Mouse (Mus musculus) midbrain, embryonic 15.5 days (tissue): Measurements from ENCODE around the gene Ip6k2. TPM values are rescaled to one million over a fixed set of nuclear protein-coding genes. Genes with fewer than 3 reads are reported as not detected.

ENCODE experiments used
- ATAC-seq: fragments of 200-750 bp; cut with Nextera tagmentation; replicated peaks from 2 replicates; pipeline ENCODE4 v1.8.0; 2017; ENCODE audit warnings: moderate TSS enrichment
- H3K27ac ChIP-seq: fragments of 300-500 bp; sonication (generic); 2 replicates; pipeline ENCODE4 v1.5.1; 2015; ENCODE audit warnings: mild to moderate bottlenecking, inconsistent platforms
- H3K27me3 ChIP-seq: fragments of 300-500 bp; sonication (generic); replicated peaks from 2 replicates; pipeline ENCODE4 v1.6.1; 2015; ENCODE audit warnings: inconsistent platforms
- H3K36me3 ChIP-seq: fragments of 300-500 bp; sonication (generic); replicated peaks from 2 replicates; pipeline ENCODE4 v1.6.1; 2015; ENCODE audit warnings: inconsistent platforms
- H3K4me1 ChIP-seq: fragments of 300-500 bp; sonication (generic); 2 replicates; pipeline ENCODE4 v1.6.1; 2015; ENCODE audit warnings: inconsistent platforms
- H3K4me2 ChIP-seq: fragments of 300-500 bp; sonication (generic); 2 replicates; pipeline ENCODE4 v1.6.1; 2015; ENCODE audit warnings: inconsistent platforms, mild to moderate bottlenecking, moderate library complexity
- H3K4me3 ChIP-seq: fragments of 300-500 bp; sonication (generic); 2 replicates; pipeline ENCODE4 v1.5.1; 2015; ENCODE audit warnings: mild to moderate bottlenecking, inconsistent platforms
- H3K9ac ChIP-seq: fragments of 300-500 bp; sonication (generic); 2 replicates; pipeline ENCODE4 v1.6.1; 2015; ENCODE audit warnings: mild to moderate bottlenecking, inconsistent platforms
- H3K9me3 ChIP-seq: fragments of 300-500 bp; sonication (generic); 2 replicates; pipeline ENCODE4 v1.6.1; 2016; ENCODE audit warnings: inconsistent platforms
- WGBS: fragments of 180-500 bp; shearing (Covaris S2); methylation state at CpG from one replicate; pipeline ENCODE4 v1.1.7; 2015; ENCODE audit warnings: mixed read lengths; 5-methylcytosine and 5-hydroxymethylcytosine counted together
- polyA plus RNA-seq: library from polyadenylated mRNA; unstranded; fragments of >200 nt; fragmentation: Nextera tagmentation; extraction: Ambion mirVana; gene quantifications from 2 replicates; pipeline ENCODE4 v1.2.1, GENCODE M21; 2015

Ip6k2 gene
- polyA plus RNA-seq, result 230 and 239 TPM in 2 replicates

DNA sequence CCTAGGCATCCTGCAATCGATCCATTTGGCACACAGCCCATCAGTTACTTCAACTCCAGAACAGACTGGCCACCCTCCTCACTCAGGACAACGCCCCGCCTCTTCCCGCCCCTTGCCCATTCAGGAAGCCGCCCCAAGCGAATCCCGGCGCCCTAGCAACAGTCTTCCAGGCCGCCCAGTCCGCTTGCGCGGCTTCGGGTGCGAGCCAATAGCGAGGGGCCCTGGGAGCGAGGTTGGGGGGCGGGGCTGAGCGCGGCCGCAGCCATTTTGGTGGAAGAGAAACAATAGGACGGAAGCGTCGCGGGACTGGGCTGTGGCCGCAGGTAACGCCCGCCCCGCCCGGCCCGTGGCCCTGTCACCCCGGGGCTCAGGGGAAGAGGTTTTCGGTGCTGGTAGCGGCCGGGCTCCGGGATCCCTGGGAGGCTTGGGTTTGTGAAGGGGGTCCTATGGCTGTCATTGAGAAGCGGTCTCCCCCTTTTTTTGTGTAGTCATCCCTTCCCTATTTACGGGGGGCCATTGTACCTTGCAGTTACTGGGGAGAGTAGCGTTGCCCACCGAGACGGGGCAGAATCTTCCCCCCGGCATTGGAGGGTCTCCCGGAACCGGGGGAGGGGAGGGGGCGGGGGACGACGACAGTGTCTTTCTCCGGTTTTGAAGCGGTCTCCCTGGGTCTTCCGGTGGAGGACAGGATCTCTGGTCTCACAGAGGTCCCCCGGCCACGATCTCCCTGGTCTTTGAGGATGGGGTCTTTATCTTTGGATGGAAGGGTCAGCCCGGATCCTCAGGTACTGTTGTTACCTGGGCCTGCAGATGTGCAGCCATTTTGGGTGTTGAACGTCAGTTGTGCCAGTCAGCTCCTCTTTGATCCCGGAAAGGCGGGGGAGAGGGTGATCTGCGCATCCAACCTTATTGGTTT is at the start of gene Ip6k2:
Gene Ip6k2, plus strand, starts transcription at position 249 of the 916 bp plus-strand sequence.
- WGBS, result under 1% methylated on average over 55 of the region's 56 CpGs
- Histone ChIP-seq H3K9me3 (no peaks in the 10 kb centered on the region), H3K9ac (peak within 1 kb of the TSS; percentile 98), H3K4me3 (peak within 1 kb of the TSS; percentile 88), H3K36me3 (no peaks in the 10 kb centered on the region), H3K4me1 (peaks cover 46% of the 10 kb centered on the region), H3K27ac (peak within 1 kb of the TSS; percentile 96), H3K27me3 (no peaks in the 10 kb centered on the region), H3K4me2 (peak within 1 kb of the TSS; percentile 72)
- ATAC-seq, result peak; percentile 98

DNA sequence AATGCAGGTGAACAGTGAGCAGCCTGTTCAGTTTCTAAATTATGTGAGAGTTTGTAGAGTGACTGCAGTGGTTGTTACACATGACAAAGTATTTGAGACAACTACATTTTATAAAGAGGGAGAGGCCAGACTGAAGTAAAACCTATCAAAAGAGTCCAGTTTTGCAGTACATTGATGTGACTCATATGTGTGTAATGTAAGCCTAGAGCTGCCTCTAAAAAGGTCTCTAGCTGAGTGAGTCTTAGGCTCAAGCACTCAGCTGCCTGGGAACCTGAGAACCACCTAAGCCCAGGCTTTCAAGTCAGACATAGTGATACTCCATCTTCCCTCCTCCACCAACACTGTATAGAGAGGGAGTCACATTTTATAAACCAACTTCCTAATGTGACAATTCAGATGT is 49.0 kb upstream of the Ip6k2 start:
- no peak for ATAC-seq
- Histone ChIP-seq H3K36me3 (peaks cover 25% of the 10 kb centered on the region; the same call in 1 of the 2 replicates), H3K27ac (no peak overlapping the region), H3K27me3 (no peaks in the 10 kb centered on the region), H3K9ac (no peak overlapping the region), H3K9me3 (no peaks in the 10 kb centered on the region), H3K4me2 (no peak overlapping the region), H3K4me3 (no peak overlapping the region), H3K4me1 (no peaks in the 10 kb centered on the region)

DNA sequence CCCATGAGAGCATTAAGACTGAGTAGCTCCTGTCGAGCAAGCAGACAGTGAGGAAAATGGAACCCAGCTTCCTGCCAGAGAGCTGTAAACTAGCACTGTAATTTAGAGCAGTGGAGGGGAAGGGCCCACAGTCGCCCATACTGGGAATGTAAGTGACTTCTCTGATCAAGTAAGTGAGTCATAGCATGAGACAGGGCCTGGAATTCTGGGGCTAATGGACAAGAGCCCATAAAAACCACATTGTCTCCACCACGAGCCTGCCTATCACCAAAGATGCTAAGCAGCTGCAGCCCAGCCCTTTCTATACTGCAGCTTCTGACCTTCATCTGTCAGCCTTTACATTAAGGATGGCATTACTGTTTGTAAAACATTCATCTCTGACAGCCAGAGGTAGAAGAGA is 44.4 kb upstream of the Ip6k2 start:
- no peaks in the 10 kb centered on the region for H3K9me3 ChIP-seq
- H3K9ac ChIP-seq, result no peak overlapping the region
- no peak overlapping the region for H3K4me3 ChIP-seq
- no peak overlapping the region for H3K4me2 ChIP-seq
- no peak overlapping the region for H3K27ac ChIP-seq
- WGBS, result 50% methylated on average over 3 of the region's 3 CpGs
- H3K36me3 ChIP-seq, result peaks cover 39% of the 10 kb centered on the region
- H3K4me1 ChIP-seq, result no peaks in the 10 kb centered on the region
- ATAC-seq, result no peak
- H3K27me3 ChIP-seq, result no peaks in the 10 kb centered on the region

DNA sequence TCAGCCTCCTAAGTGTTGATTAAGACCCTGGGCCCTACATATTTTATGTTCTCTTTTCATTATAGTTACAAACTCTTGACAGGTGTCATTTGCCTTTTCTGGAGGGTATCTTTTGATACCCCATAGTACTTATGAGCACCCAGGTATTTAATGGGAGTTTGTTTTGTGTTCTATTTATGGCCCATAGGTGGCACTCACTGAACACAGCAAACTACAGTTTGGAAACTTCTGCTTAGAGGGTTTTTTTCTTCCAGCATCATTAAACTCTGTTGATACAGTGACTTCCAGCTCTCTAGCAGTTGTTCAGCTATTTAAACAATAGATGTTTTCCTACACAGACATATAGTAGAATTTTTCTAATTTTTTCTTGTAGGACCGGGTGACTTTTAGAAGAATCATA is 43.5 kb upstream of the Ip6k2 start:
- no peak overlapping the region for H3K4me2 ChIP-seq
- no peak overlapping the region for H3K4me3 ChIP-seq
- WGBS, result 92% methylated on average over 1 of the region's 1 CpGs
- ATAC-seq, result no peak
- H3K4me1 ChIP-seq, result no peaks in the 10 kb centered on the region
- no peaks in the 10 kb centered on the region for H3K9me3 ChIP-seq
- H3K27ac ChIP-seq, result no peak overlapping the region
- no peak overlapping the region for H3K9ac ChIP-seq
- no peaks in the 10 kb centered on the region for H3K27me3 ChIP-seq
- H3K36me3 ChIP-seq, result peaks cover 35% of the 10 kb centered on the region

DNA sequence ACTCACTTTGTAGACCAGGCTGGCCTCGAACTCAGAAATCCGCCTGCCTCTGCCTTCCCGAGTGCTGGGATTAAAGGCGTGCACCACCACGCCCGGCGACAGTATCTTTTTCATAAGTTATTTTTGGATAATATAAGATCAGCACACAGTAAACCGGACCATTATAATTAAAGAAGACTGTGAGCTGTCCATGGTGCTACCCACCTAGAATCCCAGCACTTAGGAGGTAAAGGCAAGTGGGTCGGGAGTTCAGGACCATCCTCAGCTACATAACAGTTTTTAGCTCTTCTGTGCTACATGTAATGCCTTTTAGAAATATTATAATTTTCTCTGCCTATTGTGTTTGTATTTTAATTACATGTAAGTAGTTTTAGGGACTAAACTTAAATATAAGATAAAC is 41.5 kb upstream of the Ip6k2 start:
- Histone ChIP-seq H3K9me3 (no peaks in the 10 kb centered on the region), H3K4me3 (no peak overlapping the region), H3K4me2 (no peak overlapping the region), H3K9ac (no peak overlapping the region), H3K27ac (no peak overlapping the region), H3K4me1 (no peaks in the 10 kb centered on the region), H3K27me3 (no peaks in the 10 kb centered on the region), H3K36me3 (peaks cover 28% of the 10 kb centered on the region)
- no peak for ATAC-seq
- 91% methylated on average over 9 of the region's 9 CpGs for WGBS

DNA sequence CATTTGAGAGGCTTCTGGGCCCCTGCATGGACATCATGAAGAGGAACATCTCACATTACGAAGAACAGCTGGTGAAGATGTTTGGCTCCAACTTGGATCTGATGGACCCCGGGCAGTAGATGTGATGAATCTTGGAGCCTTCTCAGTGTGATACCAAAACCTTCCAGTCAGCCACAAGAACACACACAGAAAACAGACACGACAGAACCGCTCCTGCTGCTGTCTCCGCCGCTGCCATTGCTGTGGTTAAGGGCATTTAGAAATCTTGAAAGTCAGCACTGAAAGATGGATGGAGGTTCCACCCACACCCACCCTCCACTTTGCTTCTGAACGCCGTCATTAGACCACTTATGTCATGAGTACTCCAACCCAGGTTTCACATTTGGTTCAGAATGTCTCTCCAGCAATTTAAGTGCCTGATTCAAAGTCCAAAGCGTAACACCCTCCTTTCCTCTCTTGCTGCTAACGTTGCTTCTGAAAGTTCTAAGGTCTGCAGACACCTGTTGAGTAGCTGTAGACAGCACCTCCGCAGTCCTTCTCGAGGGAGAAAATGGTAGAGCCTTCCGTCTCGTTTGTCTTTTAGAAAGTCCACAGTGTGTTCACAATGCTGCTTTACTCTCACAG is 36.6 kb upstream of the Ip6k2 start:
- H3K4me3 ChIP-seq, result no peak overlapping the region
- no peak overlapping the region for H3K4me2 ChIP-seq
- H3K27ac ChIP-seq, result no peak overlapping the region
- H3K4me1 ChIP-seq, result no peaks in the 10 kb centered on the region
- peaks cover 24% of the 10 kb centered on the region for H3K36me3 ChIP-seq
- WGBS, result 93% methylated on average over 14 of the region's 14 CpGs
- H3K9ac ChIP-seq, result no peak overlapping the region
- H3K9me3 ChIP-seq, result no peaks in the 10 kb centered on the region
- no peak for ATAC-seq
- no peaks in the 10 kb centered on the region for H3K27me3 ChIP-seq

DNA sequence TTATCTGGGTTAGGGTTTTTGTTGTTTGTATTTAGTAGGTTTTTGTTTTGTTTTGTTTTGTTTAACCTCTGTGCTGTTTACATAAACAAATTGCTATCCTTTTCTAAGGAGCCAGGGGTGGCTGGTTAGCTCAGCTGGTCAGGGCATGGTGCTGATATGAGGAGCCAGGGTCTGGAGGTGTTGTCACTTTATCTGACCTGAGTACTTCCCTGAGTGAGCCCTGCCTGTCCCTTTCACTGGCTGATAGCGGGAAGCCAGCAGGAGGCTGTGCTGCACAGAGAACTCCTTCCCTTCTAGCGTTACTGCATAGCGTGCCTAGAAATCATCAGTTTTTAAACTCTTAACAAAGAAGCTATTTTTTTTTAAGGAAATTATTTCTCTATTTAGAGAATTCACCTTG is 35.9 kb upstream of the Ip6k2 start:
- ATAC-seq, result no peak
- no peaks in the 10 kb centered on the region for H3K27me3 ChIP-seq
- H3K36me3 ChIP-seq, result peaks cover 20% of the 10 kb centered on the region
- no peak overlapping the region for H3K27ac ChIP-seq
- WGBS, result 82% methylated on average over 3 of the region's 3 CpGs
- H3K4me3 ChIP-seq, result no peak overlapping the region
- no peak overlapping the region for H3K9ac ChIP-seq
- H3K4me1 ChIP-seq, result no peaks in the 10 kb centered on the region
- H3K9me3 ChIP-seq, result no peaks in the 10 kb centered on the region
- H3K4me2 ChIP-seq, result no peak overlapping the region

DNA sequence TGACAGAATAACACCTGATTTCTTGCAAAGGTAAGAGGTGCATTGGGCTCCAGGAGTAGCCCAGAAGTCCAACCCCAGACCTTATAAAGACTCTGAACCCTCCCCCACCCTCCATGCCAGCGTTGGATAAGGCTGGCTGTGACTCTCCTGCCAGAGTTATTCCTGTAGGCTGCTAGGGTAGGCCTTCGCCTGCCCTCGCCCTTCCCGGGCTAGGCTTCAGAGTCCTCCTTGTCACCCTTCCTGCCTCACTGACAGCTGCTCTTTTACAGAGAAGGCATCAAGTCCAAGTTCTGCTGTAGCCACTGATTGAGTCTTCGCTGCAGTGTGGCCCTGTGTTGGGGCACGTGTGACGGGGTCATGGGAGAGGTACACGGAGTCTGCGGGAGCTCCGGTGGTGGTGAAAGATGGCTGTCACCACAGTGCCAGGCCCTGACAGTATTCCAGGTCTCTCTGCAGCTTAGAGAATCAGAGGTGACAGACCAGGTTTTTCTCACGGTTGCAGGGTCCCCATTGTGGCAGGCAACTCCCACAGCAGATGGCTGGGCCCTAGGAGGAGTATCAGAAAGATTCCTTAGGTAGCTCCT is 34.9 kb upstream of the Ip6k2 start:
- H3K27me3 ChIP-seq, result no peaks in the 10 kb centered on the region
- H3K27ac ChIP-seq, result 0 out of 2 replicates have a peak overlapping the region, but pooled peaks have one; percentile 5
- H3K4me3 ChIP-seq, result no peak overlapping the region
- no peaks in the 10 kb centered on the region for H3K4me1 ChIP-seq
- WGBS, result 65% methylated on average over 11 of the region's 11 CpGs
- no peaks in the 10 kb centered on the region for H3K9me3 ChIP-seq
- H3K4me2 ChIP-seq, result no peak overlapping the region
- ATAC-seq, result no peak
- H3K9ac ChIP-seq, result no peak overlapping the region
- H3K36me3 ChIP-seq, result peaks cover 13% of the 10 kb centered on the region

DNA sequence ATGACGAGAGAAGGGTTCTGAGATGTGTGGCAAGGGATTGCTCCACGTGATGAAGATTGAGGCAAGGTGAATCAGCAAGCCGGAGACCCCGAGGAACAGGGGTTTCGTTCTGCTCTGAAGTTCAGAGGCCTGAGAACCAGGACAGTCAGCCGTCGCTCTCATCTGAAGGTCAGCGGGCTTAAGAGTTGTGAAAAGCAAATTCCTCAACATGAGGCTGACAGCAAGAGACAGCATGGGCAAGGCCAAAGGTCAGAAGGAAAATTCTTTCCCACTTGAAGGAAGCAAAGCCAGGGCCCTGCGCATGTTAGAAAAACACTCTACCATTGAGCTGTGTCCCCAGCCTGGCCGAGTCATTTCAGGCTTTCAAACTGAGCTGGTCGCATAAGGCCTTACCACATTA is 33.0 kb upstream of the Ip6k2 start:
- Histone ChIP-seq H3K9me3 (no peaks in the 10 kb centered on the region), H3K27ac (no peak overlapping the region), H3K9ac (no peak overlapping the region), H3K4me2 (no peak overlapping the region), H3K4me1 (no peaks in the 10 kb centered on the region), H3K27me3 (no peaks in the 10 kb centered on the region), H3K36me3 (peaks cover 5% of the 10 kb centered on the region; the same call in 1 of the 2 replicates), H3K4me3 (no peak overlapping the region)
- no peak for ATAC-seq
- 87% methylated on average over 11 of the region's 11 CpGs for WGBS

DNA sequence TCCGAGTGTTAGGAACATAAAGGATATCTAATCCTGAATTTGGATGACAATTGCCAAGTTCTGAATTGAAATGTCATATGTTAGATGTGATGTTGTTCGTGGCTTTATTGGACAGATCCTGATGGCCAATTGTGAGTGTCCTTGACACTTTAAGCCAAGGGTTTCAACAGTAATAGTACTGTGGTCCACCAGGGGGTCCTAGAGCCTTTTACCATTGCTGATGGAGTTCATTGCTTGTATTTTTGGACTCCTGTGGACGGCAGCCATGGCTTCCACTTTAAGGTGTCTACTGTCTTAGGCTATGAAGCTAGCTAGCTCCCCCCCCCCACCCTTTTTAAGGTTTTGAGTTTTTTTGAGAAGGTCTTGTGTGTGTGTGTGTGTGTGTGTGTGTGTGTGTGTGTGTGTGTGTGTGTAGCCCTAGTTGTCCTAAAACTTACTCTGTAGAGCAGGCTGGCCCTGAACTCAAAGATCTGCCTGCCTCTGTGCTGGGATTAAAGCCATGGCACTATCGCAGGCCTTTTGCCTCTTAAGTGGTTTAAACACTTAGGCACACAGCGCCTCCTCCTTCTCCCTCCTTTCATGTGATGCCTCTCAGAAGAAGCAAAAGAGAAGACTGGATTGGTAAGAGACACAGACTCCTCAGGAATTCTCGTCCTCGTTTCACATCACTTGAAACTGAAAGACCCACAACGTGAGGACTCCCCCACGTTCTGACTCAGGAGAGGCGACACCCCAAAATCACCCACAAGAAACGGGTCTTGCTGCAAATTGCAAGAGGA is 31.3 kb upstream of the Ip6k2 start:
- Histone ChIP-seq H3K9ac (no peak overlapping the region), H3K9me3 (no peaks in the 10 kb centered on the region), H3K27ac (no peak overlapping the region), H3K36me3 (peaks cover 1% of the 10 kb centered on the region; the same call in 1 of the 2 replicates), H3K4me1 (no peaks in the 10 kb centered on the region), H3K4me2 (no peak overlapping the region), H3K27me3 (no peaks in the 10 kb centered on the region), H3K4me3 (no peak overlapping the region)
- WGBS, result 87% methylated on average over 11 of the region's 11 CpGs
- ATAC-seq, result no peak

DNA sequence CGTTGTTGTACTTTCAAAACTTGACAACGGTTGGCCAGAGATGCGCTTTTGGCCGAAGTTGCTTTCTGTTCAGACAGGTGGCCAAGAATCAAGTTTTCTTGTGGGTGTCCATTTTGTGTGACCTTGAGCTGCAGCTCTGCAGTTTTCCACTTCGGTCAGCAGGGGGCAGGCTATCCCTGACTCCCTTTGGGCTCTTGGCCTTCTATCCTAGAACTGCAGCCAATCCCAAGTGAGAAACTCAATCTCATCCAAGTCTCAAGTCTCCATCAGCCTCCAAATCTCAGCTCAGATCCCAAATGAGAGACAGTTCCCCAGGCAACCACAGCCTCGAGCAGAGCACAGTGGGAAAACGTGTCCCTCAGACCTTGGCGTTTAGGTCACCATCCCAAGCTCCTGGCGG is 30.3 kb upstream of the Ip6k2 start:
- Histone ChIP-seq H3K4me1 (no peaks in the 10 kb centered on the region), H3K9me3 (no peaks in the 10 kb centered on the region), H3K36me3 (no peaks in the 10 kb centered on the region), H3K27ac (no peak overlapping the region), H3K4me3 (no peak overlapping the region), H3K27me3 (no peaks in the 10 kb centered on the region), H3K9ac (no peak overlapping the region), H3K4me2 (no peak overlapping the region)
- WGBS, result 66% methylated on average over 9 of the region's 9 CpGs
- ATAC-seq, result no peak

DNA sequence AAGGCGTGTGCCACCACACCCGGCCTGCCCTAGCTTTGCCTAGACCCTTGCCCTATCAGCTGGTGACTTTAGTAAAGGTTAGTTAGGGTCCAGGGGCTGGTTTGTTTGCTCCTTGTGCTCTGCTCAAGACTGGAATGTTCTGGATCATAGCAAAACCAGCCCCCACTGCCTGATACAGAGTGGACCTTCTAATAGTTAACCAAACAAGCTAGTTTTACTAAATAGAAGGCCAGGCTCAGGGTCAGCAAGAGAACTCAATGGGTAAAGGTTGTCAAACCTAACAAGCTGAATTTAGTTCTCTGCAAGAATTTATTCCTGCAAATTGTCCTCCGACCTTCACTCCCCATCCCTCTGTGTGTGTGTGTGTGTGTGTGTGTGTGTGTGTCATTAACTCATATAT is 29.6 kb upstream of the Ip6k2 start:
- Histone ChIP-seq H3K27me3 (no peaks in the 10 kb centered on the region), H3K4me3 (no peak overlapping the region), H3K9me3 (no peaks in the 10 kb centered on the region), H3K27ac (no peak overlapping the region), H3K4me2 (no peak overlapping the region), H3K36me3 (no peaks in the 10 kb centered on the region), H3K9ac (no peak overlapping the region), H3K4me1 (no peaks in the 10 kb centered on the region)
- WGBS, result 85% methylated on average over 3 of the region's 3 CpGs
- ATAC-seq, result no peak
